Mouse (Mus musculus): ENCODE data around the gene Cyp2d9.
"Not testable (repeated sequence)": the region's sequence is repeated elsewhere in the genome, so short reads cannot be mapped to it uniquely, and the experiment has no call there.

Gene Cyp2d9

GRCm38 (mm10) chr15:82433137-82433536 lies at the start of gene Cyp2d9:
TSS of gene Cyp2d9 (plus strand) at chr15:82433437.
- DNase-seq (ENCODE audit: inconsistent ontology term) = no peak

GRCm38 (mm10) chr15:82385729-82386128 lies 47.5 kb upstream of the Cyp2d9 start:
- no peak for DNase-seq (ENCODE audit: inconsistent ontology term)

GRCm38 (mm10) chr15:82389916-82390315 lies 43.3 kb upstream of the Cyp2d9 start:
- DNase-seq (ENCODE audit: inconsistent ontology term) = not testable (repeated sequence)

GRCm38 (mm10) chr15:82393922-82394321 lies 39.3 kb upstream of the Cyp2d9 start, which contains the start of gene Cyp2d11:
TSS of gene Cyp2d11 (minus strand) at chr15:82394022.
- DNase-seq (ENCODE audit: inconsistent ontology term) = not testable (repeated sequence)

- DNase-seq (ENCODE audit: inconsistent ontology term) = not testable (repeated sequence)
These were observed 37.3 kb upstream of the Cyp2d9 start for GRCm38 (mm10) chr15:82395955-82396354.

GRCm38 (mm10) chr15:82401516-82401915 lies 31.7 kb upstream of the Cyp2d9 start:
- DNase-seq (ENCODE audit: inconsistent ontology term) = no peak

GRCm38 (mm10) chr15:82402106-82402505 lies 31.1 kb upstream of the Cyp2d9 start:
- DNase-seq (ENCODE audit: inconsistent ontology term) = peak; percentile 24

- DNase-seq (ENCODE audit: inconsistent ontology term) = no peak
These were observed 30.5 kb upstream of the Cyp2d9 start for GRCm38 (mm10) chr15:82402741-82403140.

GRCm38 (mm10) chr15:82403606-82404005 lies 29.6 kb upstream of the Cyp2d9 start:
- DNase-seq (ENCODE audit: inconsistent ontology term) = no peak

GRCm38 (mm10) chr15:82404163-82404562 lies 29.1 kb upstream of the Cyp2d9 start:
- no peak for DNase-seq (ENCODE audit: inconsistent ontology term)

GRCm38 (mm10) chr15:82406981-82407380 lies 26.3 kb upstream of the Cyp2d9 start, which contains the start of gene Cyp2d10:
TSS of gene Cyp2d10 (minus strand) at chr15:82407195.
- no peak for DNase-seq (ENCODE audit: inconsistent ontology term)

GRCm38 (mm10) chr15:82407536-82407935 lies 25.7 kb upstream of the Cyp2d9 start:
- DNase-seq (ENCODE audit: inconsistent ontology term) = no peak

GRCm38 (mm10) chr15:82416797-82417789 lies 16.1 kb upstream of the Cyp2d9 start:
- DNase-seq (ENCODE audit: inconsistent ontology term) = peak; percentile 80

GRCm38 (mm10) chr15:82418616-82419015 lies 14.6 kb upstream of the Cyp2d9 start:
- DNase-seq (ENCODE audit: inconsistent ontology term) = no peak

- DNase-seq (ENCODE audit: inconsistent ontology term) = no peak
These were observed 10.3 kb upstream of the Cyp2d9 start for GRCm38 (mm10) chr15:82422935-82423334.

GRCm38 (mm10) chr15:82423471-82423870 lies 9.8 kb upstream of the Cyp2d9 start:
- no peak for DNase-seq (ENCODE audit: inconsistent ontology term)

GRCm38 (mm10) chr15:82433621-82434020 lies 384 bp downstream of the Cyp2d9 start:
- no peak for DNase-seq (ENCODE audit: inconsistent ontology term)

GRCm38 (mm10) chr15:82434541-82434940 lies 1.3 kb downstream of the Cyp2d9 start:
- DNase-seq (ENCODE audit: inconsistent ontology term) = no peak

- no peak for DNase-seq (ENCODE audit: inconsistent ontology term)
These were observed 1.8 kb downstream of the Cyp2d9 start for GRCm38 (mm10) chr15:82435011-82435410.

- no peak for DNase-seq (ENCODE audit: inconsistent ontology term)
These were observed 2.4 kb downstream of the Cyp2d9 start for GRCm38 (mm10) chr15:82435606-82436005.

- DNase-seq (ENCODE audit: inconsistent ontology term) = no peak
These were observed 4.9 kb downstream of the Cyp2d9 start for GRCm38 (mm10) chr15:82437975-82438617.

GRCm38 (mm10) chr15:82443658-82444057 lies 10.4 kb downstream of the Cyp2d9 start:
- DNase-seq (ENCODE audit: inconsistent ontology term) = no peak
